50 mouse cellular contexts compared by ENCODE assay signal in genomic region chr2:88838477-88838876, GRCm38 (mm10). TPM values are rescaled to one million over a fixed set of nuclear protein-coding genes. Genes with fewer than 3 reads are reported as not detected.
"Had no signal": no experiment of that assay in that cellular context is flagged by ENCODE, and none has a peak within 500 bp of the region (broad histone marks: within the 10 kb centered on the region; RNA-seq: fewer than 3 reads in every experiment).

No protein-coding gene starts in this region.

- H3K4me1 ChIP-seq: heart, embryonic 10.5 days; heart, embryonic 12.5 days; heart, embryonic 13.5 days; heart, embryonic 15.5 days; hindbrain, embryonic 10.5 days; hindbrain, embryonic 12.5 days; hindbrain, embryonic 13.5 days; hindbrain, embryonic 15.5 days; kidney, embryonic 15.5 days had no signal

- H3K9ac ChIP-seq: heart, embryonic 12.5 days; heart, embryonic 13.5 days; heart, embryonic 15.5 days; hindbrain, embryonic 12.5 days; hindbrain, embryonic 13.5 days; hindbrain, embryonic 14.5 days; hindbrain, embryonic 15.5 days; kidney, embryonic 15.5 days had no signal

- H3K4me3 ChIP-seq: heart, adult 2 months; heart, embryonic 10.5 days; heart, embryonic 12.5 days; heart, embryonic 13.5 days; heart, embryonic 15.5 days; hindbrain, embryonic 10.5 days; hindbrain, embryonic 12.5 days; hindbrain, embryonic 13.5 days; hindbrain, embryonic 15.5 days; kidney, embryonic 15.5 days; layer of hippocampus, adult 2 months had no signal

- ATAC-seq: hindbrain, embryonic 16.5 days; hindbrain, postnatal 0 days; inflammation-experienced regulatory T-cells, adult 6 months had no signal

- H3K9me3 ChIP-seq: heart, embryonic 10.5 days; heart, embryonic 12.5 days; heart, embryonic 13.5 days; heart, embryonic 15.5 days; hindbrain, embryonic 10.5 days; hindbrain, embryonic 12.5 days; hindbrain, embryonic 13.5 days; hindbrain, embryonic 15.5 days; kidney, embryonic 15.5 days had no signal

- H3K4me2 ChIP-seq: heart, embryonic 11.5 days; heart, embryonic 12.5 days; heart, embryonic 13.5 days; heart, embryonic 15.5 days; hindbrain, embryonic 12.5 days; hindbrain, embryonic 13.5 days; hindbrain, embryonic 14.5 days; hindbrain, embryonic 15.5 days; kidney, embryonic 15.5 days had no signal

- H3K36me3 ChIP-seq: heart, embryonic 10.5 days; heart, embryonic 12.5 days; heart, embryonic 13.5 days; heart, embryonic 15.5 days; hindbrain, embryonic 10.5 days; hindbrain, embryonic 12.5 days; hindbrain, embryonic 13.5 days; hindbrain, embryonic 15.5 days; kidney, embryonic 15.5 days had no signal

- H3K27me3 ChIP-seq: heart, embryonic 12.5 days; heart, embryonic 13.5 days; heart, embryonic 15.5 days; hindbrain, embryonic 12.5 days; hindbrain, embryonic 13.5 days; hindbrain, embryonic 15.5 days; kidney, embryonic 15.5 days had no signal

- DNase-seq: heart, adult 18-20 months; heart, adult 2 months; heart, postnatal 10 days; heart, postnatal 14 days; heart, postnatal 36 days; heart, postnatal 4 days; kidney, adult 11 months; kidney, adult 18-20 months; kidney, adult 2 months; kidney, adult 8-10 months; kidney, adult 9 months; kidney, postnatal 10 days; kidney, postnatal 14 days; kidney, postnatal 25 days; kidney, postnatal 36 days; kidney, postnatal 4 days; layer of hippocampus, adult 9-11 months; layer of hippocampus, postnatal 36 days had no signal

- H3K27ac ChIP-seq: heart, adult 2 months; heart, embryonic 10.5 days; heart, embryonic 13.5 days; heart, embryonic 15.5 days; hindbrain, embryonic 10.5 days; hindbrain, embryonic 12.5 days; hindbrain, embryonic 13.5 days; hindbrain, embryonic 14.5 days; hindbrain, embryonic 15.5 days; hindbrain, postnatal 0 days; kidney, postnatal 0 days; layer of hippocampus, adult 2 months had no signal

RNA-seq across cellular contexts. Expression of gene Olfr1205, which starts 8.9 kb away (rescaled TPM):
- total RNA-seq: heart, adult 18-20 months; heart, adult 2 months; heart, adult 8-10 months; heart, postnatal 10 days; heart, postnatal 14 days; heart, postnatal 25 days; heart, postnatal 36 days; heart, postnatal 4 days; hematopoietic stem cell, adult 5-6 weeks; hindbrain, postnatal 0 days; layer of hippocampus, adult 18-20 months; layer of hippocampus, adult 2 months; layer of hippocampus, adult 8-10 months; layer of hippocampus, postnatal 10 days; layer of hippocampus, postnatal 14 days; layer of hippocampus, postnatal 25 days; layer of hippocampus, postnatal 36 days had no signal
- polyA plus RNA-seq: heart, adult 2 months; heart, embryonic 10.5 days; heart, embryonic 11.5 days; heart, embryonic 12.5 days; heart, embryonic 13.5 days; heart, embryonic 14.5 days; heart, embryonic 15.5 days; heart, embryonic 16.5 days; heart, postnatal 0 days; hindbrain, embryonic 10.5 days; hindbrain, embryonic 11.5 days; hindbrain, embryonic 12.5 days; hindbrain, embryonic 13.5 days; hindbrain, embryonic 14.5 days; hindbrain, embryonic 15.5 days; hindbrain, embryonic 16.5 days; hindbrain, postnatal 0 days; inflammation-experienced regulatory T-cells, adult 6 months; intestine, embryonic 14.5 days; kidney, adult 2 months; kidney, embryonic 14.5 days; kidney, embryonic 15.5 days; kidney, embryonic 16.5 days; kidney, postnatal 0 days; large intestine, adult 2 months had no signal

RNA-seq across cellular contexts. Expression of gene Olfr1204, which starts 10.6 kb away (rescaled TPM):
- total RNA-seq: heart, adult 18-20 months; heart, adult 2 months; heart, adult 8-10 months; heart, postnatal 10 days; heart, postnatal 14 days; heart, postnatal 25 days; heart, postnatal 36 days; heart, postnatal 4 days; hematopoietic stem cell, adult 5-6 weeks; hindbrain, postnatal 0 days; layer of hippocampus, adult 18-20 months; layer of hippocampus, adult 2 months; layer of hippocampus, adult 8-10 months; layer of hippocampus, postnatal 10 days; layer of hippocampus, postnatal 14 days; layer of hippocampus, postnatal 25 days; layer of hippocampus, postnatal 36 days had no signal
- polyA plus RNA-seq: heart, adult 2 months; heart, embryonic 10.5 days; heart, embryonic 11.5 days; heart, embryonic 12.5 days; heart, embryonic 13.5 days; heart, embryonic 14.5 days; heart, embryonic 15.5 days; heart, embryonic 16.5 days; heart, postnatal 0 days; hindbrain, embryonic 10.5 days; hindbrain, embryonic 11.5 days; hindbrain, embryonic 12.5 days; hindbrain, embryonic 13.5 days; hindbrain, embryonic 14.5 days; hindbrain, embryonic 15.5 days; hindbrain, embryonic 16.5 days; hindbrain, postnatal 0 days; inflammation-experienced regulatory T-cells, adult 6 months; intestine, embryonic 14.5 days; kidney, adult 2 months; kidney, embryonic 14.5 days; kidney, embryonic 15.5 days; kidney, embryonic 16.5 days; kidney, postnatal 0 days; large intestine, adult 2 months had no signal

RNA-seq across cellular contexts. Expression of gene Olfr1202, which starts 24.2 kb away (rescaled TPM):
- total RNA-seq: heart, adult 18-20 months; heart, adult 8-10 months; heart, postnatal 10 days; heart, postnatal 14 days; heart, postnatal 25 days; heart, postnatal 36 days; heart, postnatal 4 days; hematopoietic stem cell, adult 5-6 weeks; hindbrain, postnatal 0 days; layer of hippocampus, adult 18-20 months; layer of hippocampus, adult 2 months; layer of hippocampus, adult 8-10 months; layer of hippocampus, postnatal 14 days; layer of hippocampus, postnatal 25 days; layer of hippocampus, postnatal 36 days had no signal
- polyA plus RNA-seq: heart, adult 2 months; heart, embryonic 10.5 days; heart, embryonic 11.5 days; heart, embryonic 12.5 days; heart, embryonic 13.5 days; heart, embryonic 14.5 days; heart, embryonic 15.5 days; heart, embryonic 16.5 days; heart, postnatal 0 days; hindbrain, embryonic 11.5 days; hindbrain, embryonic 12.5 days; hindbrain, embryonic 13.5 days; hindbrain, embryonic 14.5 days; hindbrain, embryonic 15.5 days; hindbrain, embryonic 16.5 days; hindbrain, postnatal 0 days; inflammation-experienced regulatory T-cells, adult 6 months; intestine, embryonic 14.5 days; kidney, adult 2 months; kidney, embryonic 14.5 days; kidney, embryonic 15.5 days; kidney, embryonic 16.5 days; kidney, postnatal 0 days; large intestine, adult 2 months had no signal

RNA-seq across cellular contexts. Expression of gene Olfr1206, which starts 24.6 kb away (rescaled TPM):
- total RNA-seq: heart, adult 18-20 months; heart, adult 2 months; heart, adult 8-10 months; heart, postnatal 10 days; heart, postnatal 14 days; heart, postnatal 25 days; heart, postnatal 36 days; heart, postnatal 4 days; hematopoietic stem cell, adult 5-6 weeks; hindbrain, postnatal 0 days; layer of hippocampus, adult 18-20 months; layer of hippocampus, adult 2 months; layer of hippocampus, adult 8-10 months; layer of hippocampus, postnatal 10 days; layer of hippocampus, postnatal 14 days; layer of hippocampus, postnatal 25 days; layer of hippocampus, postnatal 36 days had no signal
- polyA plus RNA-seq: heart, adult 2 months; heart, embryonic 10.5 days; heart, embryonic 11.5 days; heart, embryonic 12.5 days; heart, embryonic 13.5 days; heart, embryonic 14.5 days; heart, embryonic 15.5 days; heart, embryonic 16.5 days; heart, postnatal 0 days; hindbrain, embryonic 10.5 days; hindbrain, embryonic 11.5 days; hindbrain, embryonic 12.5 days; hindbrain, embryonic 13.5 days; hindbrain, embryonic 14.5 days; hindbrain, embryonic 15.5 days; hindbrain, embryonic 16.5 days; hindbrain, postnatal 0 days; intestine, embryonic 14.5 days; kidney, adult 2 months; kidney, embryonic 14.5 days; kidney, embryonic 15.5 days; kidney, embryonic 16.5 days; kidney, postnatal 0 days; large intestine, adult 2 months had no signal

RNA-seq across cellular contexts. Expression of gene Olfr1201, which starts 45.6 kb away (rescaled TPM):
- total RNA-seq: heart, adult 18-20 months; heart, adult 2 months; heart, adult 8-10 months; heart, postnatal 10 days; heart, postnatal 14 days; heart, postnatal 25 days; heart, postnatal 36 days; heart, postnatal 4 days; hematopoietic stem cell, adult 5-6 weeks; hindbrain, postnatal 0 days; layer of hippocampus, adult 18-20 months; layer of hippocampus, adult 2 months; layer of hippocampus, adult 8-10 months; layer of hippocampus, postnatal 10 days; layer of hippocampus, postnatal 14 days; layer of hippocampus, postnatal 25 days; layer of hippocampus, postnatal 36 days had no signal
- polyA plus RNA-seq: heart, adult 2 months; heart, embryonic 10.5 days; heart, embryonic 11.5 days; heart, embryonic 12.5 days; heart, embryonic 13.5 days; heart, embryonic 14.5 days; heart, embryonic 15.5 days; heart, embryonic 16.5 days; heart, postnatal 0 days; hindbrain, embryonic 10.5 days; hindbrain, embryonic 11.5 days; hindbrain, embryonic 12.5 days; hindbrain, embryonic 13.5 days; hindbrain, embryonic 14.5 days; hindbrain, embryonic 15.5 days; hindbrain, embryonic 16.5 days; hindbrain, postnatal 0 days; inflammation-experienced regulatory T-cells, adult 6 months; intestine, embryonic 14.5 days; kidney, adult 2 months; kidney, embryonic 14.5 days; kidney, embryonic 15.5 days; kidney, embryonic 16.5 days; kidney, postnatal 0 days; large intestine, adult 2 months had no signal
